Mouse (Mus musculus) macrophage (primary cell): ENCODE measurements around the gene Manf. TPM values are rescaled to one million over a fixed set of nuclear protein-coding genes. Genes with fewer than 3 reads are reported as not detected.

Source experiments
- H3K27ac ChIP-seq: fragments of 350-480 bp; formaldehyde crosslinking; 2 replicates; pipeline ENCODE4 v1.9.0; 2021
- H3K36me3 ChIP-seq: fragments of 350-480 bp; formaldehyde crosslinking; 2 replicates; pipeline ENCODE4 v1.9.0; 2021; ENCODE audit errors: inconsistent target
- H3K4me3 ChIP-seq: fragments of 350-480 bp; formaldehyde crosslinking; 2 replicates; pipeline ENCODE4 v1.9.0; 2021; ENCODE audit errors: inconsistent target
- H3K79me2 ChIP-seq: fragments of 350-480 bp; formaldehyde crosslinking; 2 replicates; pipeline ENCODE4 v1.9.0; 2021; ENCODE audit errors: inconsistent target
- WGBS: methylation state at CpG from one replicate; pipeline ENCODE4 v1.1.7; 2026; ENCODE audit warnings: inconsistent platforms; ENCODE audit not compliant: missing documents; 5-methylcytosine and 5-hydroxymethylcytosine counted together
- polyA plus RNA-seq: library from polyadenylated mRNA; stranded (reverse); fragments of 250-400 nt; gene quantifications from 3 replicates; pipeline ENCODE4 v1.2.4, GENCODE M21; 2018; ENCODE audit warnings: inconsistent platforms

Manf gene
- polyA plus RNA-seq, 1 experiment from 2014 or later = 195 TPM

DNA sequence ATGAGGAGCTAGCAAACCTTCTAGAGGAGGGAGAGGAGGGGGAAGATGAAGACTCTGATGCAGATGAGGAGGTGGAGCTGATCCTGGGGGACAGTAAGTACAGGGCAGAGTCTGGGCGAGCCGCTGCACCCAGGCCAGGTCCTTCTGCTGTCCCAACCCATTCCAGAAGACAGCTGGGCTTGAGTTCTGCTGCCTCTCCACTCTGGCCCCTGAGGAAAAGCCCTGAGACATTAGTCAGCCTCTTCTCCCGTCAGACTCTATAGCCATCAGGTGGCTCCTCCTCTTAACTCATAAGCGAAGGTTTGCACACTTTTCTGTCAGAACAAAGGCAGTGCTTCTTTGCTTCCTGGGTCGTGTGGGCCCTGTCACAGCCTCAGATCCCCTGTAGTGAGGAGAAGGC, 17.6 kb downstream of the Manf start:
- WGBS = 90% methylated on average over 5 of the region's 5 CpGs
- Histone ChIP-seq H3K79me2 (no peaks in the 10 kb centered on the region), H3K27ac (no peak overlapping the region), H3K4me3 (no peak overlapping the region), H3K36me3 (peaks cover 7% of the 10 kb centered on the region; the same call in 1 of the 2 replicates)

DNA sequence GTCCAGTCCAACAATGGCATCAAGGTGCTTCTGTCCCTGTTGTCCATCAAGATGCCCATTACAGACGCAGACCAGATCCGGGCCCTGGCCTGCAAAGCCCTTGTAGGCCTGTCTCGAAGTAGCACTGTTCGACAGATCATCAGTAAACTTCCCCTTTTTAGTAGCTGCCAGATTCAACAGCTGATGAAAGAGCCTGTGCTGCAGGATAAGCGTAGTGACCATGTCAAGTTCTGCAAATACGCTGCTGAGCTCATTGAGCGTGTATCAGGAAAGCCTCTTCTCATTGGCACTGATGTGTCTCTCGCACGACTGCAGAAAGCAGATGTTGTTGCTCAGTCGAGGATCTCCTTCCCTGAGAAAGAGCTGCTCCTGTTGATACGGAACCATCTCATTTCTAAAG, 33.7 kb downstream of the Manf start:
- no peak overlapping the region for H3K27ac ChIP-seq
- no peaks in the 10 kb centered on the region for H3K36me3 ChIP-seq
- 39% methylated on average over 11 of the region's 11 CpGs for whole genome bisulfite sequencing
- H3K79me2 ChIP-seq = no peaks in the 10 kb centered on the region
- no peak overlapping the region for H3K4me3 ChIP-seq

DNA sequence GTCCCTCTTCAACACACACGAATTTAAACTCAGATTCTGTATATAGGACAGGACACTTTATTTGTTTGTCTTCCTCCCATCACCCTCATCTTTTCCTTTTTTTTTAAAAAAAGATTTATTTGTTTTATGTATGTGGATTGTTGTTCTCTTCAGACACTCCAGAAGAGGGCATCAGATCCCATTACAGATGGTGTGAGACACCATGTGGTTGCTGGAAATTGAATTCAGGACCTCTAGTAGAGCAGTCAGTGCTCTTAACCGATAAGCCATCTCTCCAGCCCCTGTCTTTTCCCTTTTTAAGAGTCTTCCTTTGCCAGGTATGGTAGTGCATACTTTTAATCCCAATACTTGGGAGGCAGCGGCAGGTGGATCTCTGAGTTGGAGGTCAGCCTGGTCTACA, 35.1 kb downstream of the Manf start:
- H3K36me3 ChIP-seq = no peaks in the 10 kb centered on the region
- WGBS = 88% methylated on average over 3 of the region's 3 CpGs
- H3K4me3 ChIP-seq = no peak overlapping the region
- H3K27ac ChIP-seq = no peak overlapping the region
- H3K79me2 ChIP-seq = no peaks in the 10 kb centered on the region

DNA sequence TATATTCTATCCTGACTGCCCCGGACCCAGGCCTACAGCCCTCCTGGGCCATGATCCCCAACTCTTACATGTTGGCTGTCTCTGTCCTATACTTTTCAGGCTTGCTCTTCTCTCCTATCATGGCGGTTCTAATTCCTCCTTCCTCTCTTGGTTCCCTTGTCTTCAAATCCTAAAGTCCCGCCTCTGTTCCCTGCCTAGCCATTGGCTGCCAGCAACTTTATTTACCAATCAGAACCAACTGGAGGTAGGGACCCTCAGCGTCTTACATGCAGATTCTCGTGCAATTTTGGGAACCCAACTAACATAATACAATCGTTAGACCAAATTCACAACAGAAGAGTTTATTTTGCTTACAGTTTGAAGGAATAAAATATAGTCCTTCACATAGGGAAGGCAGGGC, 49.0 kb downstream of the Manf start:
- no peaks in the 10 kb centered on the region for H3K79me2 ChIP-seq
- H3K27ac ChIP-seq = no peak overlapping the region
- WGBS = 95% methylated on average over 6 of the region's 6 CpGs
- no peak overlapping the region for H3K4me3 ChIP-seq
- peaks cover 7% of the 10 kb centered on the region; the same call in 1 of the 2 replicates for H3K36me3 ChIP-seq

DNA sequence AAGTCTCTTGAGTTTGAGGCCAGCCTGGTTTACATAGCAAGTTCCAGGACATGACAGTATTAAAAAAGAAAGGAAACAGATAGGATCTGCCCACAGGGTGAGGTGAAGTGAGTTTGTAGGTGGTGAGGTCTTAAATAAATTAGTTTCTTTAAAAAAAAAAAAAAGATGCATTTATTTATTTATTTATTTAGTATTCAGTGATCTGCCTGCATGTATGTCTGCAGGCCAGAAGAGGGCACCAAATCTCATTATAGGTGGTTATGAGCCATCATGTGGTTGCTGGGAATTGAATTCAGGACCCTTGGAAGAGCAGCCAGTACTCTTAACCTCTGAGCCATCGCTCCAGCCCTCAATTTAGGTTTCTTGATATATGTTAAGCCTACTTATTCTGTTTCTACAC, 51.2 kb downstream of the Manf start:
- H3K4me3 ChIP-seq = no peak overlapping the region
- WGBS = 100% methylated on average over 1 of the region's 1 CpGs
- no peaks in the 10 kb centered on the region for H3K79me2 ChIP-seq
- H3K36me3 ChIP-seq = peaks cover 15% of the 10 kb centered on the region; the same call in 1 of the 2 replicates
- no peak overlapping the region for H3K27ac ChIP-seq

DNA sequence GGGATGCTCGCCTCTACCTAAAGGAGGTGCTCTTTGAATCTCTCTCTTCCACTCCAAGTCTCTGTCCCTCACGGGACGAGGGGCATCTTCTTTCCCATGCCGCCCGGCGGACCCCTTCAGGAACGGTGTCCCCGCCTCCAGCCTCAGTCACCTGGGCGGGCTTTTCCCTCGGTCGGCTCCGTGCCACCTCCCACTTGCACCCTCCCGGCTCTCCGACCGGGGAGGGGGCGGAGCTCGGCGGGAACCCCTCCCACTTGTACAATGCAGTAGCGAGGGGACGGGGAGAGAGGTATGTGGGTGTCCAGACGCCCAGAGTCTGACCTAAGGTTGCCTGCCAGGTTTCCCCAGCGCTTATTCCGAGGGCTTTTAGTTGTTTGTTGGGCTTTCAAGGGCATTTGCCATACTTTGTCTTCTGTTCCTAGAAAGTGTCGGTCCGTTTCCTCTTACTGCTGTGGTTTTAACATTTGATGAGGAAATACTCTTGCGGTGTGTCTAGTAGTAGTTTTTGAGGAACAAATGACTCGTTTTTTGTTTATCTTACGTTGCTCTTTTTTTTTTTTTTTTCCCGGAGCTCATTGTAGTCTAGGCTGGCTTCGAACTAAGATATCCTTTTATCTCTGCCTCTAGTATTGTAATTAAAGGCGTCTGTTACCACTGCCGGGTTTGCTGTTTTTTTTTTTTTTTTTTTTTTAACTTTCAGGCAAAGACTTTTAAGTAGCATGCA, 69.2 kb downstream of the Manf start:
- no peak overlapping the region for H3K27ac ChIP-seq
- no peaks in the 10 kb centered on the region for H3K36me3 ChIP-seq
- WGBS = under 1% methylated on average over 30 of the region's 32 CpGs
- H3K4me3 ChIP-seq = peak overlapping the region; percentile 54
- H3K79me2 ChIP-seq = peaks cover 6% of the 10 kb centered on the region; the same call in 1 of the 2 replicates

DNA sequence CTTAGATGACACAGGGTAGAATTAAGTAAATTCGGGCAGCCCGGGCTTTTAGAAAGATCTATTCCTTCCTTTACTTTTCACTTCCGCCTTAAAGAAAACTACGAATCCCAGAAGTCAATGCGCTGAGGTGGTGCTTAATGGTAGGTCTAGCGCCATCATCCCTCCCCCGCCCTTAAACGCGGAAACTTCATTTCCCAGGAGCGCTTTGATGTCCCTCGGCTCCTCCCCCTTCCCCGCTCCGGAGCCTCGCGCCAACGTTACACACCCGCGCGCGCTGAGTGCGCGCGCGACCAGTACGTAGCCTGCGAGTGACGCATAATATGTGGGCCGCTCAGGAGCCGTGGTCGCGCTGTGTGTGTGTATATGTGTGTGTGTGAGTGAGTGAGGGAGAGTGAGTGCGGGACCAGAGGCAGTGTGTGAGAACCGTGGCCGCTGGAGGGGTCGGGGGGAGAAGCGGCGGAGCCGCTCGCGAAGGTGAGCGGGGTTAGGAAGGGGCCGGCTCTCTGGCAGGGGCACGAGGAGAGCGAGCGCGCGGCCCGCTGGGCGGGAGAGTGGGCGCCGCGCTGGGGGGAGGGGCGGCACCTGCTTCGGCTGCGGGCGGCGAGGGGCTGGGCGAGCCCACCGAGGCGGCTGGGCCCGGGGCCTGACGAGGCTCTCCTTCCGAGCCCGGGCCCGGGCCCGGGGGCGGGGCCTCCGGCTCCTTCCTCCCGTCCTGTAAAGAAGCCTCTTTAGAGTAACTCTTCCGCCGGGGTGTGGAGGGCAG, 70.0 kb downstream of the Manf start, which contains the start of gene Dcaf1:
Gene Dcaf1 (plus strand): TSS at position 257 of the 763 bp plus-strand sequence.
- Histone ChIP-seq H3K79me2 (peaks cover 6% of the 10 kb centered on the region; the same call in 1 of the 2 replicates), H3K27ac (peak within 1 kb of the TSS; percentile 31; the same call in 1 of the 2 replicates), H3K36me3 (no peaks in the 10 kb centered on the region), H3K4me3 (peak within 1 kb of the TSS; percentile 54)
- under 1% methylated on average over 71 of the region's 71 CpGs for WGBS

DNA sequence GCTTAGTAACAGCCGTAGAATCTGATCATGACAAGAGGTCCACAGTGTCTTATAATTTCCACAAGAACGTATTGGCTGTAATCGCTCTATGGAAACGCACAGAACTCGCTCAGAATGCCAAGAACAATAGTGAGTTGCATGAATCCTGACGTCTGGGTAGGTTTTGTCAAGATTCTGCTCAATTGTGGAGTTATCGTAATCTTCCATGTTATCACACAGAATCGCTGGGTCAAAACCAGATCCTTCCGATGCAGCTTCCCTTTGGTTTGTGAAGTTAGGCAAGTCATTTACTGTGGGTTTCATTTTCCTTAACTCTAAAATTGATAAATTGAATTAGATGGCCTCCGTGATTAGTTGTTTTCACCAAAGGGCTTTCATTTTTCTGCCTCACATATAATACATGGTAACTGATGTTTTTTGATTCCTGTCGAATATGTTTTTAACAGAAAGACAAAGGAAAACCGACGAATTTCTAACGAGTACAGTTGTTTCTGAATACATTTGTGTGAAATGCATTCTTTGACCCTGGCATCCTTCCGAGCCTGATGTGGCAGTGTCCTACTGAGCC, 70.6 kb downstream of the Manf start:
- H3K79me2 ChIP-seq = peaks cover 6% of the 10 kb centered on the region; the same call in 1 of the 2 replicates
- no peaks in the 10 kb centered on the region for H3K36me3 ChIP-seq
- H3K4me3 ChIP-seq = peak overlapping the region; percentile 54
- 20% methylated on average over 15 of the region's 15 CpGs for WGBS
- H3K27ac ChIP-seq = peak overlapping the region; percentile 31; the same call in 1 of the 2 replicates

DNA sequence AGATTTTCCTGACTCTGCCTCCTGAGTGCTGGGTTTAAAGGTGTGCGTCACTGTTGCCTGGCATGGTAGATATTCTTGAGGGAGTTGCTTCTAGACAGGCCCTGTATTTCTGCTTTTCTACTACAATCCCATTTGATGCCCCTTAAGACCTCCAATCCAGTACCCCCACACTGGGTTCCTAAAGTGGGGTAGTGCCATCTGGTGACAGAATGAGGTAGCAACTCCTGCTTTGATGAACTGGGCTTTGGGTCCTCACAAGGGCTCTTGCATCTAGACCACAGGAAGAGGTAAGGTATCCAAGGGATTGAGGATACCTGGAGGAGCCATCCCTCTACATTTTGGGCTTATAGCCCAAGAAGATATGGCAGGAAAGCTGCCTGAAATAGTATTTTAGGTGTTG, 72.6 kb downstream of the Manf start:
- Histone ChIP-seq H3K79me2 (peaks cover 6% of the 10 kb centered on the region; the same call in 1 of the 2 replicates), H3K4me3 (no peak overlapping the region), H3K36me3 (no peaks in the 10 kb centered on the region), H3K27ac (no peak overlapping the region)
- WGBS = 100% methylated on average over 1 of the region's 1 CpGs

DNA sequence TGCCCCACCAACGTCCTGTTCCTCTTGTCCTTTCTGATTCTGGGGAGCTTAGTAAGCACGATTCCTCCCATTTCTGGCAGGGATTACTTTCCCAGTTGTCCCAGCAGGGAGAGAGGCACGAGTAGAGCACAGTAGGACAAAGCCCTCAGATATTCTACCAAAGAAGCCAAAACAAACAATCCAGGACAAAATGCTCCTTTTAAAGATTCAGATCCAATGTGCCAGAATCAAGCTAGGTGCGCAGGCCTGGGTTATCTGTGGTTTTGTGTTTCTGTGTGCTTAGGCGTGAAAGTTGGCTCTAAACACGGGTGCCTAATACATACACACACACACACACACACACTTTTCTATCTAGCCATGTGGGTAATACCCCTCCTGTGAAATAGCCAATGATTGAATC, 73.6 kb downstream of the Manf start:
- whole genome bisulfite sequencing = 77% methylated on average over 6 of the region's 6 CpGs
- Histone ChIP-seq H3K27ac (no peak overlapping the region), H3K36me3 (no peaks in the 10 kb centered on the region), H3K4me3 (no peak overlapping the region), H3K79me2 (no peaks in the 10 kb centered on the region)

DNA sequence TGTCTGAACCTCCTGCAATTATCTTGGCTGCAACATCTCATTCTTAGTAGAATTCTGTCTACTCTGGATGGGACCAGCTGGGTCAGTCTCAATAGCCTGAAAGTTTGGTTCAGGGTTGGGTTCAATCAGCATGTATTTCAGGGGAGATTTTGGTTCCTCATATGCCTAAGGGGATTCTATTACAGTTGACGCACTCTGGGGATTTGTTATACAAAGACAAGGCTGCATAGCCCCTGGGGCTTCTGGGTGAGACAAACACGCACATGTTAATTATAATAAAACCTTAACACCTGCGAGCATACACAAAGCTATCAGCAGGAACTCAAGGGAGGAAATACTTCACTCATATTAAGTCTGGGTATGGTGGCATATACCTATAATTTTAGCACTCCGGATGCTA, 85.3 kb downstream of the Manf start:
- Histone ChIP-seq H3K36me3 (no peaks in the 10 kb centered on the region), H3K79me2 (no peaks in the 10 kb centered on the region), H3K4me3 (no peak overlapping the region), H3K27ac (no peak overlapping the region)
- WGBS = 93% methylated on average over 4 of the region's 4 CpGs

DNA sequence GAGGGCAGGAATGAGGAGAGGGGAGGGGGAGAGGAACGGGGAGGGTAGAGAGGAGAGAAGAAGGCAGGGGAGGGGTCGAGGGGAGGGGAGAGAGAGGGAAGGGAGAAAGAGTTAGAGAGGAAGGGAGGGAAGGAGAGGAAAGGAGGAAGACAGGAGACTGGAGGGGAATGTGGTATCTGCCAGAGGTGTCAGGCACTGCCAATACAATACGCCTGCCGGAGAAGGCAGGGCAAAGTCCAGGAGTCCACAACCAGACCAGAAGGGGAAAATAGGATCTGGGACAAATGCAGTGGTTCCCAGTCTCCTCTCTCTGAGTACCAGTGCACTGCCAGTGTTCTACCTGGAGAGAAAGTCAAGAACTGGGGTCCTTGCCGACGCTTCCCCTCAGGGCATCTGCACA, 100.9 kb downstream of the Manf start:
- Histone ChIP-seq H3K79me2 (peaks cover 29% of the 10 kb centered on the region), H3K36me3 (no peaks in the 10 kb centered on the region), H3K27ac (no peak overlapping the region), H3K4me3 (no peak overlapping the region)
- 77% methylated on average over 6 of the region's 6 CpGs for WGBS

DNA sequence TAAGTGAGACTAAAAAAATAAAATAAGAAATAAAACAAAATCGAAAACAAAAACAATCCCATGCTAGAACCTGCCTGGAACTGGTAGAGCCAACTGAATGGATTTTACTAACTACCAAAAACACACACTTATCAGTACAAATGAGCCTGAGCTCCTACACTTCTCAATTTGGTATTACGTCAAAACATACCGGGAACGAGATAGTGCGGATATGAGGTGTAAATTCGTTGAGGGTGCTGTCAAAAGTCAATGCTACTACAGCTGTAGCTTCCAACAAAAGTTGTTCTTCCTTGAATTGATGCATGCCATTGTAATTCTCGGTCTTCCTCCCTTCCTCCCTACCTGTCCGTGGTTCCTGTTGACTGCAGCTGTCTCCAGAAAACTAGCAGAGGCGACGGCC, 102.4 kb downstream of the Manf start:
- Histone ChIP-seq H3K79me2 (peaks cover 43% of the 10 kb centered on the region), H3K27ac (no peak overlapping the region), H3K36me3 (no peaks in the 10 kb centered on the region), H3K4me3 (peak overlapping the region; percentile 81)
- 11% methylated on average over 10 of the region's 10 CpGs for WGBS

DNA sequence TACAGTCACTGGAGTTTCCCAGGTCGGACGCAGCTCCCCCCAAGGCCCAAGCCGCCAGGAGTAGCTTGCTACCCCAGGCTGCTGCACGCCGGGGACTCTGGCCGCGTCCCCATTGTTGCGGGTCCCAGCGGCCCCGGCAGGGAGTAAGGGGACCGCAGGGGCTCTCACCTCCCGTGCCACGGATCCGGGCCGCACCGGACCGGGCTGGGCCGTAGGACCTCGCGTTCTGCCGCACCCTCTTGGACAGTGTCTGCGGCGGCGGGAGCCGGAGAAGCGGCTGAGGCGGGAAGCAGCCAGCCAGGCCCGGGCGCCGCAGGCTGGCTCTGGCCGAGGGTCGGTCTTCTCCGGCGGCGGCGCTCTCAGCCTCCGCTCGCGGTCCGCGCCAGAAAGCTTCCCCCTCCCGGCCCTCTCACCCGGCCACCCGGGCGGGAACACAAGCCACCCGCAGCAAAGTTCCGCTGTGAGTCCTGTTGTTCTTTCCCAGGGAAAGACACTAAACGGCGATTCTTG, 102.9 kb downstream of the Manf start, which contains the start of gene Rad54l2:
Gene Rad54l2 (minus strand): TSS at position 383 of the 510 bp plus-strand sequence.
- WGBS = under 1% methylated on average over 46 of the region's 49 CpGs
- H3K27ac ChIP-seq = 0 out of 2 replicates have a peak within 1 kb of the TSS, but pooled peaks have one; percentile 5
- H3K79me2 ChIP-seq = peaks cover 48% of the 10 kb centered on the region
- peak within 1 kb of the TSS; percentile 81 for H3K4me3 ChIP-seq
- no peaks in the 10 kb centered on the region for H3K36me3 ChIP-seq
